Mouse (Mus musculus) heart, postnatal 0 days (tissue): ENCODE results near the gene Lim2. TPM values are rescaled to one million over a fixed set of nuclear protein-coding genes. Genes with fewer than 3 reads are reported as not detected.

Experiments
- ATAC-seq: fragments of 200-750 bp; cut with Nextera tagmentation; 2 replicates; pipeline ENCODE4 v1.8.0; 2017; ENCODE audit warnings: low read depth, moderate number of reproducible peaks, moderate library complexity; ENCODE audit not compliant: insufficient read depth
- DNase-seq: peaks from one replicate; pipeline ENCODE4 v3.0.0-alpha.2; 2016; ENCODE audit warnings: low spot score
- H3K27ac ChIP-seq: fragments of 300-500 bp; sonication (generic); 2 replicates; pipeline ENCODE4 v1.5.1; 2014; ENCODE audit warnings: low read depth, mild to moderate bottlenecking
- H3K27me3 ChIP-seq: fragments of 300-500 bp; sonication (generic); 2 replicates; pipeline ENCODE4 v1.6.1; 2014; ENCODE audit warnings: low read length, mixed read lengths; ENCODE audit not compliant: control insufficient read depth, insufficient read depth
- H3K36me3 ChIP-seq: fragments of 300-500 bp; sonication (generic); replicated peaks from 2 replicates; pipeline ENCODE4 v1.6.1; 2014; ENCODE audit warnings: low read length, mixed read lengths; ENCODE audit not compliant: control insufficient read depth, insufficient read depth
- H3K4me1 ChIP-seq: fragments of 300-500 bp; sonication (generic); 2 replicates; pipeline ENCODE4 v1.6.1; 2014; ENCODE audit warnings: antibody characterized with exemption; ENCODE audit not compliant: control insufficient read depth, insufficient read depth
- H3K4me2 ChIP-seq: fragments of 300-500 bp; sonication (generic); 2 replicates; pipeline ENCODE4 v1.6.1; 2014; ENCODE audit warnings: low read depth, mild to moderate bottlenecking, low read length, moderate library complexity
- H3K4me3 ChIP-seq: fragments of 300-500 bp; sonication (generic); 2 replicates; pipeline ENCODE4 v1.5.1; 2014; ENCODE audit warnings: low read depth, low read length
- H3K9ac ChIP-seq: fragments of 300-500 bp; sonication (generic); replicated peaks from 2 replicates; pipeline ENCODE4 v1.6.1; 2014; ENCODE audit warnings: low read depth, low read length, mixed read lengths
- H3K9me3 ChIP-seq: fragments of 300-500 bp; sonication (generic); replicated peaks from 2 replicates; pipeline ENCODE4 v1.6.1; 2016; ENCODE audit warnings: low read length; ENCODE audit not compliant: control insufficient read depth
- CTCF ChIP-seq: IDR thresholded peaks from 2 replicates; pipeline ENCODE4 v1.5.1; 2016; ENCODE audit warnings: antibody characterized with exemption, control low read depth, low read depth
- EP300 ChIP-seq: IDR thresholded peaks from 2 replicates; pipeline ENCODE4 v1.6.1; 2016; ENCODE audit warnings: antibody characterized with exemption, low read depth
- WGBS: fragments of 180-500 bp; shearing (Covaris S2); extraction: QIAGEN DNeasy Blood & Tissue Kit; methylation state at CpG from one replicate; pipeline ENCODE4 v1.1.7; 2014; 5-methylcytosine and 5-hydroxymethylcytosine counted together
- polyA plus RNA-seq: library from polyadenylated mRNA; unstranded; fragments of >200 nt; fragmentation: Nextera tagmentation; extraction: Ambion mirVana; gene quantifications from 2 replicates; pipeline ENCODE4 v1.2.1, GENCODE M21; 2015
- total RNA-seq: library from RNA; depleted of rRNA; stranded (reverse); fragments of >200 nt; gene quantifications from 2 replicates; pipeline ENCODE4 v1.2.3, GENCODE M21; 2014; ENCODE audit warnings: low replicate concordance

Lim2 gene
- total and polyA plus RNA-seq, 2 experiments from 2014 or later = not detected

- Histone ChIP-seq H3K9ac (no peak overlapping the region), H3K27me3 (no peaks in the 10 kb centered on the region), H3K27ac (no peak overlapping the region), H3K4me1 (no peaks in the 10 kb centered on the region), H3K4me2 (no peak overlapping the region), H3K36me3 (no peaks in the 10 kb centered on the region), H3K9me3 (no peaks in the 10 kb centered on the region), H3K4me3 (no peak overlapping the region)
- WGBS = 41% methylated on average over 4 of the region's 4 CpGs
- TF ChIP-seq EP300 = no peak
- no peak for TF ChIP-seq CTCF
- ATAC-seq = no peak
- DNase-seq = no peak
Measured at GRCm38 (mm10) chr7:43429500-43429899, 2.0 kb downstream of the Lim2 start.

GRCm38 (mm10) chr7:43432891-43433290 lies 5.4 kb downstream of the Lim2 start:
- Histone ChIP-seq H3K9ac (no peak overlapping the region), H3K36me3 (no peaks in the 10 kb centered on the region), H3K27ac (no peak overlapping the region), H3K4me3 (no peak overlapping the region), H3K4me1 (no peaks in the 10 kb centered on the region), H3K9me3 (no peaks in the 10 kb centered on the region), H3K27me3 (no peaks in the 10 kb centered on the region), H3K4me2 (no peak overlapping the region)
- WGBS = 46% methylated on average over 4 of the region's 4 CpGs
- no peak for ATAC-seq
- TF ChIP-seq CTCF (no peak), EP300 (no peak)
- no peak for DNase-seq

- no peak for ATAC-seq
- Histone ChIP-seq H3K9me3 (no peaks in the 10 kb centered on the region), H3K36me3 (no peaks in the 10 kb centered on the region), H3K9ac (no peak overlapping the region), H3K4me2 (no peak overlapping the region), H3K27ac (no peak overlapping the region), H3K4me3 (no peak overlapping the region), H3K4me1 (no peaks in the 10 kb centered on the region), H3K27me3 (no peaks in the 10 kb centered on the region)
- WGBS = 86% methylated on average over 5 of the region's 5 CpGs
- no peak for DNase-seq
- TF ChIP-seq EP300 = no peak
- TF ChIP-seq CTCF = no peak
Measured at GRCm38 (mm10) chr7:43434676-43435075, 7.2 kb downstream of the Lim2 start.

GRCm38 (mm10) chr7:43436341-43437255 lies 9.1 kb downstream of the Lim2 start, which contains the start of gene Nkg7:
Gene Nkg7 (plus strand): TSS chr7:43437073.
- H3K4me1 ChIP-seq = no peaks in the 10 kb centered on the region
- H3K9ac ChIP-seq = no peak within 1 kb of the TSS
- no peaks in the 10 kb centered on the region for H3K27me3 ChIP-seq
- H3K36me3 ChIP-seq = no peaks in the 10 kb centered on the region
- no peaks in the 10 kb centered on the region for H3K9me3 ChIP-seq
- no peak within 1 kb of the TSS for H3K4me3 ChIP-seq
- TF ChIP-seq EP300 (no peak), CTCF (no peak)
- DNase-seq = no peak
- no peak within 1 kb of the TSS for H3K4me2 ChIP-seq
- no peak for ATAC-seq
- no peak within 1 kb of the TSS for H3K27ac ChIP-seq
- 60% methylated on average over 10 of the region's 10 CpGs for WGBS

- Histone ChIP-seq H3K36me3 (no peaks in the 10 kb centered on the region), H3K27ac (no peak overlapping the region), H3K27me3 (no peaks in the 10 kb centered on the region), H3K4me1 (peaks cover 7% of the 10 kb centered on the region), H3K4me3 (no peak overlapping the region), H3K9ac (no peak overlapping the region), H3K9me3 (no peaks in the 10 kb centered on the region), H3K4me2 (no peak overlapping the region)
- WGBS = 73% methylated on average over 4 of the region's 4 CpGs
- TF ChIP-seq EP300 = no peak
- TF ChIP-seq CTCF = no peak
- DNase-seq (no peak), ATAC-seq (no peak)
Measured at GRCm38 (mm10) chr7:43438611-43439010, 11.1 kb downstream of the Lim2 start.
